Mouse (Mus musculus) forebrain, embryonic 16.5 days (tissue): ENCODE measurements around the gene Gck. TPM values are rescaled to one million over a fixed set of nuclear protein-coding genes. Genes with fewer than 3 reads are reported as not detected.

Experiments
- ATAC-seq: fragments of 200-750 bp; cut with Nextera tagmentation; 2 replicates; pipeline ENCODE4 v1.8.0; 2017; ENCODE audit warnings: mild to moderate bottlenecking, moderate library complexity
- H3K27ac ChIP-seq: fragments of 300-500 bp; sonication (generic); 2 replicates; pipeline ENCODE4 v1.5.1; 2014; ENCODE audit warnings: low read length, control low read depth
- H3K27me3 ChIP-seq: fragments of 300-500 bp; sonication (generic); replicated peaks from 2 replicates; pipeline ENCODE4 v1.6.1; 2014; ENCODE audit warnings: low read length; ENCODE audit not compliant: control insufficient read depth, insufficient read depth
- H3K36me3 ChIP-seq: fragments of 300-500 bp; sonication (generic); 2 replicates; pipeline ENCODE4 v1.6.1; 2014; ENCODE audit not compliant: control insufficient read depth, insufficient read depth
- H3K4me1 ChIP-seq: fragments of 300-500 bp; sonication (generic); replicated peaks from 2 replicates; pipeline ENCODE4 v1.6.1; 2014; ENCODE audit warnings: low read length; ENCODE audit not compliant: control insufficient read depth, insufficient read depth
- H3K4me2 ChIP-seq: fragments of 300-500 bp; sonication (generic); 2 replicates; pipeline ENCODE4 v1.6.1; 2014; ENCODE audit warnings: mild to moderate bottlenecking, low read length, control low read depth
- H3K4me3 ChIP-seq: fragments of 300-500 bp; sonication (generic); replicated peaks from 2 replicates; pipeline ENCODE4 v1.5.1; 2014; ENCODE audit warnings: mild to moderate bottlenecking, low read length, control low read depth
- H3K9ac ChIP-seq: fragments of 300-500 bp; sonication (generic); replicated peaks from 2 replicates; pipeline ENCODE4 v1.6.1; 2014; ENCODE audit warnings: low read depth, low read length, control low read depth
- H3K9me3 ChIP-seq: fragments of 300-500 bp; sonication (generic); 2 replicates; pipeline ENCODE4 v1.6.1; 2016; ENCODE audit warnings: low read length; ENCODE audit not compliant: control insufficient read depth
- WGBS: fragments of 180-500 bp; shearing (Covaris S2); extraction: QIAGEN DNeasy Blood & Tissue Kit; methylation state at CpG from one replicate; pipeline ENCODE4 v1.1.7; 2014; 5-methylcytosine and 5-hydroxymethylcytosine counted together
- polyA plus RNA-seq: library from polyadenylated mRNA; unstranded; fragments of >200 nt; fragmentation: Nextera tagmentation; extraction: Ambion mirVana; gene quantifications from 2 replicates; pipeline ENCODE4 v1.2.1, GENCODE M21; 2015

Gene Gck
- 5.5 and 8.2 TPM in 2 replicates for polyA plus RNA-seq

DNA sequence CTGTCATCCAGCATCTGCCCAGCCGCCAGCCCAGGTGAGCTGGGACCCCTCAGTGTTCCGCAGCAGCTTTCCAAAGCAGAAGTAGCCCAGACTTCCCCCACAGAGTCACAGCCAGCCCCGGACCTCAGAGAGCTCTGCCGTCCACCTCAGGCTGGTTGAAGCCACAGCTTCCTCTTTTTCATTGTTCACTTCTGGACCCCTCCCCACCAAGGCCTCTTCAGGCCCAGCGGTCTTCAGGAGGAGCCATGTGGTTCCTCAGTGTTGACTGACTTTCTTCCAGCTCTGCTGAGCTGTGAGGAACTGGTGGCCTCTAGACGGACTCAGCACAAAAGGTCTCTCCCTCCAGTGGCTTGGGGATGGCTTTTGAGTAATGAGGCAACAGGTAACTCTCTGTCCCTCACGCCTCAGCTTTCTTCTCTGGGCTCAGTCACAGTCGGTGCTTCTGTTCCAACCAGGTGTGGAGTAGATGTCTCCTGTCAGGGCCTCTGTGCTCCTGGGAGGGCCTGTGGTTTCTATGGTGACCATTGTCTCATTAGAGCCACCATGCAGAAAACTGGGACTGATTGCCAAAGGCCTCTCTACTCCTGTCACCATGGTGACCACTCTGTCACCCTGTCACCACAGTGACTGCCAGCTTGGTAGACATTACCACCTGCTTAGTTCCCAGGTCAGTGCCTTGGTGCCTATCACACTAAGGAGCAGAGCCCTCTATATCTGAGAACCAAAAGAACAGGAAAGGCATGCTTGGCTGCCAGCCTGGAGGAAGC is at the start of gene Gck:
Gck (minus strand) TSS at position 496 of the 767 bp plus-strand sequence.
- Histone ChIP-seq H3K27ac (no peak within 1 kb of the TSS), H3K27me3 (no peaks in the 10 kb centered on the region), H3K4me3 (no peak within 1 kb of the TSS), H3K9ac (no peak within 1 kb of the TSS), H3K4me2 (no peak within 1 kb of the TSS), H3K4me1 (peaks cover under 1% of the 10 kb centered on the region), H3K36me3 (no peaks in the 10 kb centered on the region), H3K9me3 (no peaks in the 10 kb centered on the region)
- ATAC-seq: peak; percentile 36; the same call in 1 of the 2 replicates
- 52% methylated on average over 8 of the region's 8 CpGs for WGBS

DNA sequence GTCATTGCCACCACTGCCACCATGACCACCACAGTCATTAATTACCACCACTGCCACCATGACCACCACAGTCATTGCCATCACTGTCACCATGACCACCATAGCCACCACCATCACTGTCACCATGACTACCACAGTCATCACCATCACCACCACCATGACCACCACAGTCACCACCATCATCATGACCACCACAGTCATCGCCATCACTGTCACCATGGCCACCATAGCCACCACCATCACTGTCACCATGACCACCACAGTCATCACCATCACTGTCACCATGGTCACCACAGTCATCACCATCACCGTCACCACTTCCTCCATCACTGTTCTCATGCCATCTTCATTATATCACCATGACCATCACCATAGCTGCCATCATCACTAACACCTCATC is 48.6 kb upstream of the Gck start:
- H3K27ac ChIP-seq: no peak overlapping the region
- no peak for ATAC-seq
- 98% methylated on average over 2 of the region's 2 CpGs for WGBS

DNA sequence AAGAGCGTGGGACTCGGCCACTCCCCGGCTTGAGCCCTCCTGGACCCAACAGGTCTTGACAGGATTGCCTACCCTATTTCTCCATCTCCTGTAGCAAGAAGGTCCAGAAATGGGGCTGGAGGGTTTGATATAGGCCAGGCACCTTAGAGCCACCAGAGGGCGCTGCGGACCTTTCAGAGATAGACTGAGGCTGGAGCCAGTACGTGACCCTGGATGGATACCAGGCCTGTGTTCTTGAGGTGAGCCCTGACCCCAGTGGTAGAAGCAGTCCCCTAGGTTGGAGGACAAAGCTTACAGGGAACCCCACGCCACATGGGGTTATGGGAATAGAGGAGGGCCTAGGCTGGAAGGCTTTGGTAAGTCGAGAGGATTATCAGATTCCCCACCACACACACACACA is 46.1 kb upstream of the Gck start:
- no peak overlapping the region for H3K4me3 ChIP-seq
- peak; percentile 14; the same call in 1 of the 2 replicates for ATAC-seq
- 17% methylated on average over 8 of the region's 8 CpGs for WGBS
- peaks cover 3% of the 10 kb centered on the region; the same call in 1 of the 2 replicates for H3K36me3 ChIP-seq
- H3K27me3 ChIP-seq: no peaks in the 10 kb centered on the region
- H3K4me1 ChIP-seq: peaks cover 15% of the 10 kb centered on the region
- no peaks in the 10 kb centered on the region for H3K9me3 ChIP-seq
- H3K27ac ChIP-seq: no peak overlapping the region
- no peak overlapping the region for H3K9ac ChIP-seq
- no peak overlapping the region for H3K4me2 ChIP-seq

More for the DNA sequence above, 48.6 kb upstream of the Gck start:
- H3K9ac ChIP-seq: no peak overlapping the region
- no peaks in the 10 kb centered on the region for H3K27me3 ChIP-seq
- peaks cover 20% of the 10 kb centered on the region for H3K4me1 ChIP-seq
- no peaks in the 10 kb centered on the region; the same call in 1 of the 2 replicates for H3K36me3 ChIP-seq
- no peaks in the 10 kb centered on the region for H3K9me3 ChIP-seq
- no peak overlapping the region for H3K4me3 ChIP-seq
- H3K4me2 ChIP-seq: no peak overlapping the region

DNA sequence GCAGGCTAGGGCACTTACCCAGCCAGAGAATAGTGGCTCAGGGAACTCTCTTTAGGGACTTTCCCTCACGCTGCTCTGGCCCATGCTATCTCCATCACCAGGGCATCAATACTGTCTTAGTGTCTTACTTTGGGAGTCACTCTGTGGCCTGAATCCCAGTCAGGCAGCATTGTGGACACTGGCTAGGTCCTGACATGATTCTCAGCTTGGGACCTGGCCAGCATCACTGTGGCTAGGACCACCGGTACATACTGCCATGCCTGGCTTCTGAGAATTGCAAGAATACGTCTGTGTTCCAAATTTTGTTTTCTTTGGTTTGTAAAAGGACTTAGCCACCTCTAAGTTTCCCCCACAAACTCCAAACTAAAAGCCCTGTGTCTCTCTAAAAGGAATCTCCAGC is 45.0 kb upstream of the Gck start:
- ATAC-seq: no peak
- peaks cover 3% of the 10 kb centered on the region; the same call in 1 of the 2 replicates for H3K36me3 ChIP-seq

DNA sequence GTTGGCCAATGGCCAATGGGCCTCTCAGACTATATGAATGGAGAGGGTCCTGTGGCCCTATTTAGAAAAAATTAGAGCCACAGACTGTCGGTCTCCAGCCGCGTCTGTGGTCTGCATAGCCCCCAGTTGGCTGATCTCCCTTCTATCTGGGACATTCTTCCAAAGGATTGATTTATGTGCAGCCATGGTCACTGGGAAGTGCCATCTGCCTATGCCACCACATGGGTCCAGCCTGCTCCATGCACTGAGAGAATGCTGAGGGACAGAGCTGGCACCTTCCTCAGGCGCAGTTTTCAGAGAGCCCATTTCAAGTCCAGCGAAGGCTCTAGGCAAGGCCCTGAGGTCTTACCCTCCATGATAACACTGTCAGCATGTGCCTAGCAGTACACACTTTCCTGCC is 44.3 kb upstream of the Gck start:
- Histone ChIP-seq H3K4me3 (no peak overlapping the region), H3K27ac (no peak overlapping the region), H3K27me3 (no peaks in the 10 kb centered on the region), H3K4me2 (no peak overlapping the region), H3K36me3 (peaks cover 3% of the 10 kb centered on the region; the same call in 1 of the 2 replicates), H3K4me1 (no peaks in the 10 kb centered on the region), H3K9me3 (no peaks in the 10 kb centered on the region), H3K9ac (no peak overlapping the region)
- no peak for ATAC-seq
- WGBS: 79% methylated on average over 5 of the region's 5 CpGs

More for the DNA sequence above, 45.0 kb upstream of the Gck start:
- Histone ChIP-seq H3K4me1 (peaks cover 4% of the 10 kb centered on the region), H3K9me3 (no peaks in the 10 kb centered on the region), H3K9ac (no peak overlapping the region), H3K27me3 (no peaks in the 10 kb centered on the region), H3K4me3 (no peak overlapping the region), H3K27ac (no peak overlapping the region), H3K4me2 (no peak overlapping the region)
- WGBS: 78% methylated on average over 3 of the region's 3 CpGs

DNA sequence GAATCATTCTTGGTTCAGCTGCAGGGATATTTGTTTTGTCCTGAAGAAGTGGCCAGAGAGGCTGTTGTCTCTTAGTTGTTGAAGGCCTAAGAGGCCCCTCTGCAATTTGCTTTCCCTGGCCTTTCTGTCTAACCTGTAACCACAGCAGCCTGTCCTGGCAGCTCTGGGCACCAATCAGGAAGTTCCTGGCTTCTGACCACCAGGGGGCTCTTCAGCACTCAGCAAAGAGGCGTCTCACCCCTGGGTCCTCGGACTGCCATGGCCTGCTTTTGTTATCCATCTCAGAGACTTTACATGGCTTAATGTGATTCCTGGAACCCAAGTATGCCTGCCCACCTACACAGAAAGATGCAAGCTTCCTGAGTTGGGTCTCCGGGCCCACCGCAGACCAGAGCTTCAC is 41.0 kb upstream of the Gck start:
- H3K27ac ChIP-seq: no peak overlapping the region
- no peak overlapping the region for H3K4me2 ChIP-seq
- no peaks in the 10 kb centered on the region for H3K9me3 ChIP-seq
- WGBS: 24% methylated on average over 4 of the region's 4 CpGs
- H3K4me1 ChIP-seq: no peaks in the 10 kb centered on the region
- H3K36me3 ChIP-seq: peaks cover 3% of the 10 kb centered on the region; the same call in 1 of the 2 replicates
- H3K9ac ChIP-seq: no peak overlapping the region
- H3K4me3 ChIP-seq: no peak overlapping the region
- no peaks in the 10 kb centered on the region for H3K27me3 ChIP-seq
- ATAC-seq: no peak

DNA sequence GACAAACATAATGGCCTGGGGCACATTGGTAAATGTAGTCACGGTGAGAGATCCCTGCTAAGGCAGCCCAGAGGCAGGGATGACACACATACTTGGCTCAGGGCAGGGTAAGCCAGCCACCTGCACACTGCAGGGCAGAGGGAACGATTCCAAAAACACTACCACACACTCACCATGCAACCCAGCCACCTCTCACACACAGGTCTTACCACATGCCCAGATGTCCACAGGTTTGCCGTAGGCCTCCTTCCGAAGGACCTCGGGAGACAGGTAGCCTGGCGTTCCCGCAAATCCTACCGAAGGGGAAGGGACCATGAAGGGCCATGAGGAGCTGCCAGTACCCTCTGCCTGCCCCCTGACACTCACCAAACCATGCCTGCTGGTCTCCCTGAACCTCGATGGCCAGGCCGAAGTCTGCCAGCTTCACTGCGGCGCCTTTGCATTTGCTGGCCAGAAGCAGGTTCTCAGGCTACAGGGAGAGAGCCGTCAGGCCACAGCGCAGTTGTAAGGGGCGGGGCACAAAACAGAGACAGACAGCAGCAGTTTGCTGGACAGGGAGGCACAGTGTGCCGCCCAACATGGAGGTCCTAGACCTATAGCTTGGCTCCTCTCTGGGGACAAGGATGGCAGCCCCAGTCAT is 40.2 kb upstream of the Gck start:
- Histone ChIP-seq H3K4me3 (no peak overlapping the region), H3K9ac (no peak overlapping the region)

DNA sequence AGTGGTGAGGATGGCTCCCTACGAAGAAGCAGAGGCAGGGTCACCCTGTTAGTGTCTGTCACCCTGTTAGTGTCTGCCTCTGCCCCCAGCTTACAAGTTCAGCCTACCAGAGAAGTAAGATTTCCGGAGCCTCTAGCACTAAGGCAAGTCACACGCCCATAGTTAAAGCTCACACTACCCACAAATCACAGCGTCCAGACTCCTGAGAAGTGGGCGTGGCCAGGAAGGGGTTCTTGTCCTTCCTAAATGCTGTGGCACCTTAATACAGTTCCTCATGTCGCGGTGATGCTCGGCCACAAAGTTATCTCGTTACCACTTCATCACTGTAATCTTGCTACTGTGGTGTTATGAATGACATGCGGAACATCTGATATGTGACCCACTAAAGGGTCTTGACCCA is 38.2 kb upstream of the Gck start:
- WGBS: 87% methylated on average over 10 of the region's 10 CpGs
- Histone ChIP-seq H3K27ac (no peak overlapping the region), H3K36me3 (peaks cover 3% of the 10 kb centered on the region; the same call in 1 of the 2 replicates), H3K9me3 (no peaks in the 10 kb centered on the region), H3K9ac (no peak overlapping the region), H3K4me2 (no peak overlapping the region), H3K4me3 (no peak overlapping the region), H3K4me1 (no peaks in the 10 kb centered on the region), H3K27me3 (no peaks in the 10 kb centered on the region; the same call in 1 of the 2 replicates)
- no peak for ATAC-seq

More for the DNA sequence above, 40.2 kb upstream of the Gck start:
- Histone ChIP-seq H3K9me3 (no peaks in the 10 kb centered on the region), H3K4me2 (no peak overlapping the region), H3K36me3 (peaks cover 3% of the 10 kb centered on the region; the same call in 1 of the 2 replicates), H3K4me1 (no peaks in the 10 kb centered on the region), H3K27me3 (no peaks in the 10 kb centered on the region), H3K27ac (no peak overlapping the region)
- no peak for ATAC-seq
- 83% methylated on average over 16 of the region's 16 CpGs for WGBS

DNA sequence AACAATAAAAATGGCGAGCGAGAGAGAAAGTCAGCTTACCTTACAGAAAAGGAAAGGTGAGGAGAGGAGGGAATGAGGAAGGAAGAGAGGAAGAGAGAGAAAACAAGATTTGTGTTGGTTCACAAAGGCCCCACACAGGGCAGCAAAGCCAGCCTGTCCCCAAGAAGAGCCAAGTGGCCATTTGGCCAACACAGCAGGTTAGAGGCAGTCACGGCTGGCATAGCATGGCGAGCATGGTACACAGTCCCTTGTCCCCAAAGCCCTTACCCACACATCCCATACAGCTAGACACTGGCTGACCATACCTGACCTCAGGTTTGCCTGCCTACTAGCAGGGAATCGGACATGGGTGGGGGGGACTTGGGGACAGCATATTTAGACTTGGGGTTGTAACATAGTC is 33.7 kb upstream of the Gck start:
- H3K4me2 ChIP-seq: no peak overlapping the region
- H3K9me3 ChIP-seq: no peaks in the 10 kb centered on the region
- peaks cover 2% of the 10 kb centered on the region; the same call in 1 of the 2 replicates for H3K36me3 ChIP-seq
- 93% methylated on average over 5 of the region's 5 CpGs for whole genome bisulfite sequencing
- no peak overlapping the region for H3K27ac ChIP-seq
- H3K9ac ChIP-seq: no peak overlapping the region
- ATAC-seq: no peak
- no peaks in the 10 kb centered on the region; the same call in 1 of the 2 replicates for H3K27me3 ChIP-seq
- H3K4me3 ChIP-seq: no peak overlapping the region
- H3K4me1 ChIP-seq: no peaks in the 10 kb centered on the region
